Mouse (Mus musculus): Measurements from ENCODE around the gene Zfp316.

Zfp316 gene

DNA sequence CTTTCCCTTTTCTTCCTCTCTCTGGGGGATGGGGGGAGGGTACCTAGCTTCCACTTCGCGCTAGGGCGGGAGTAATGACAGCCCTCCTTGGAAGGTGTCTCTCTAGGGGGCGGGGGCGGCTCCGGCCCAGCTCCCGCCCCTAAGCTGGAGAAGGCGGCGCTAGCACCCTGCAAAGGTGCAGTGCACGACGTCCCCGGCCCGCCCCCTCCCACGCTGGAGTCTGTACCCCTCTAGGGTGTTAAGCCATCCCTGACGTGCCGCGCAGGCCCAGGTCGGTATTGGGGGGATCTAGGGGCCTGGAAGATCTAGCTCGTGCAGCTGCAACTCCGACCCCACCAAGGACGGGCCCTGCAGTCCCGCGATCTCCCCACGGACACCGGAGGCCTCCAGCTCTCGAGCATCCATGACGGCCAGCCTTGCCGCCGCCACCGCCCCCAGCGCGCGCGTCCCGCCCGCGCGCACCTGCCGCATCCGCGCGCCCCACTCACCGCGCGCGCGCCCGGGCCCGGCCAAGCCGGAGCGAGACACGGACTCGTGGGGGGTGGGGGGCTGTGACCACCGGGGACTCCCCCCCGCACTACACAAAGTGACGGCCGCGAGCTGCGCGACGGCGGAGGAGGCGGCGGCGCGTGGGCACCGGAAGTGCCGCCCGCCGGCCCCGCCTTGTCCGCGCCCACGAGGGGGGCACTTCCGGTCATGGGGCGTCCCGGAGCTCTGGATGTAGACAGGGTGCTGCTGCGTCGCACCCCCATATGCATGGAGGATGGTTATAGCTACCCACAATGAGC lies at the start of gene Zfp316:
Gene Zfp316, minus strand, starts transcription at position 660 of the 788 bp plus-strand sequence.
- DNase-seq, result peak; percentile 42 to 71

DNA sequence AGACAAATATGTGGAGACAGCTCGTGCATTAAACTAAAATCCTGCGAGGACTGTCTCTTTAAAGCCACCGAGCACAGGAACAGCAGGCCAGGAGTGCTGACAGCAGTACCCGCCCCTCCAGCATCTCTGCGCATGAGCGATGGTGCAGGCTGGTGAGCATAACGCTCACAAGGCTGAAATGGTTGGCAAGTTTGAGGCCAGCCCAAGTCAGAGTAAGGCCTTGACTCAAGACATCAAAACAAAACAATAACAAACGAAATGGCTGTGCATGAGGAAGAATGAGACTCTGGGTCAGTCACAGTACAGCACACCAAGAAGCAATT lies 47.4 kb upstream of the Zfp316 start:
- DNase-seq, result no peak

DNA sequence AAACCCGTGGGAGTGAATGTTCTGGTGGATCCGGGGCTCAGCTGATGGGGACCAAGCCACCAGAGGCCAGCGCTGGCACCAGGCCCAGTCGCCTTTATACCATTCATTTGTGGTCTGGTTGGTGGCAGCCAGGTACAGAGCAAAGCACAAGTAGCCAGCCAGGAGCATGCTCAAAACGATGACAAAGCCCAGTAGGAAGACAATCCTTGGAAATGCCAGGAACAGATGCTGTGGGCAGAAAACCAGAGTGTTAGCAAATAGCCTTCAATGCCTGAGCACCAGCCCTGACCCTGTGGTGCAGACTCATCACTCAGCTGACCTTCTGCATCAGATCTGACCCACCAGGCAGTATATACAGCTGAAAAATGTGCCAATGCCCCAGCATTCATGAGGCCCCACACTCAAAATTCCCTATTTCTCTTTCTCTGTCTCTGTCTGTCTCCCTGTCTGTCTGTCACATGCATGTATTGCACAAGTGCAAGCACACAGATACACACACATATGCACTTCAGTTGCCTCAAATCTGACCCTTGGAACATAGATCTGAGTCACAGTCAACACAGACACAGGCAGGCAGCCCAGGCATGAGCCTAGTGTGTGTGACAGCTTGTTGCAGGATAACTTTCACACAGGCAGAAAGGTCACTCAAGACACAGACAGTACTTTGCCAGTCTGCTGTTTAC lies 46.9 kb upstream of the Zfp316 start:
- DNase-seq, result no peak

DNA sequence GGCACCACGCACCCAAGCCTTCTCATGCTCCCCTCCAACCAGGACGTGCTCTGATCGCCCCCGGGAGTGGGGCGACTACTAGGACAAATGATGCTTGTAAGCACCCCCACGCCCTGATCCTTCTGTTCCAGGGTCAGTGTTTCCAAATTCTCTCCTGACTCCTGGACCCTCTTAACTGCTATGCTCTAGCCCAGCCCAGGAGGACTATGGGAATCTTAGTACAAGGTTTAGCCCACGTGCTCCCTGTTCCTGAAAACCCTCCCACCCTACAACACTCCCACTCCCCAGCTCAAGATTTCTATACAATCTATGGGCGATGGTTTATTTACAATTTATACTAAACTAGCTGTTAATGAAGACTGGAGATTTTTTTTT lies 45.7 kb upstream of the Zfp316 start:
- no peak for DNase-seq

DNA sequence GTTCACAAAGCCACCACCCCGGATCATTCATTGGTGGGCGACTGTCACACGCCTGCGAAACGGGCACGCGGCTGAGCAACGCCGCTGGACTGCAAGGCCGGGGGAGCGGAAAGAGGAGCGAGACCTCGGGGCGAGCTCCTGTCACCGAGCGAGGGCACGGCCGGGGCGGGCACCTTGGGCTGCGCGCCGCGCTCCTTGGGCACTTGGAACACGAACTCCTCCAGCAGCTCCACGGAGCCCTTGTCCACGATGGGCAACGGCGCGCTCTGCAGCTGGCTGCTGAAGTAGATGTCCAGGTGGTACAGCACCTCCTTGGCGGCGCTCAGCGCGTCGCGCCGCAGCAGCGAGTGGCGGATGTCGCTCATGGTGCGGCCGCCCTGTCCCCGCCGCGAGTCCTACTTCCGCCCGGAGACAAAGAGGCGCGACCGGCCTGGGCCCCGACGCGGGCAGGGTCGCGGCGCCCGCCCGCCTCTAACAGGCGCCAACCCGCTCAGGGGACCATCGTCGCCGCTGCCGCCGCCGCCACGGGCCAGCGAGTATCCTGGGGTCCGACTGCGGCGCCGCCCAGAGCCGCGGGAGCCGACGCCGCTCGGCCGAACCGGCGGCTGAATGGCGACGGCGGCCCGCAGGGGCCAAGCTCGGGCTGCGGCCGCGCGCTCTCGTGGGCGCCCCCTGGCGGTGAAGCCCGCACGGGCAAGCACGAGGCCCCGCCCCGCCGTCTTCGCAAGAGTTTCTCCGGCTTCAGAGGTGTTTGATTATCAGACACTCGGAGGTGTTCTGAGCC lies 45.1 kb upstream of the Zfp316 start, which contains the start of gene E130309D02Rik:
Gene E130309D02Rik, minus strand, starts transcription at position 631 of the 784 bp plus-strand sequence.
- peak; percentile 78 to 95 for DNase-seq

DNA sequence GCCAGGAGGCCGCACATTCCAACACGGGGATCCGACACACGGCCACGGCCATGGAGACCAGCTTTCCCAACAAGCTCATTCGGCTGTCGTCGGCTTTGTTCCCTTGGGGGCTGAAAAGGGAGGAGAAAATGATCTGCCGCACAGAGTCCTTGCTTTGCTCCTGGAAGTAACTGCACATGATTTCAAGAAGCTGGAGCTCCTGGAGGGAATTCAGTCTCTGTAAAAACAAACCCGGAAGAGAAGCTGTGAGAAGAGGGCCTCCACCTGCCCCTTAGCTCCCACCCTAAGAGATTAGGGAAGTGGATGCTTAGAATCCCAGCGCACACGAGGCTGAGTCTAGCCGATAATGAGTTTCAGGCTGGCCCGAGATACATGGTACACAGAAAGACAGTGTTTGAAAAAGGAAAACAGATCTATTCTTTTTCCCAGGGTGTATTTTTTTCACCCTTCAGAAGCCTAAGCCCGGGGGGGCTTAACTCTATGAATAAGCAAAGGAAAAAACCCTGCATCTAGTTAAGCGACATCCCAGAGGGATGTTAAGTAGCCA lies 44.4 kb upstream of the Zfp316 start:
- DNase-seq, result no peak

DNA sequence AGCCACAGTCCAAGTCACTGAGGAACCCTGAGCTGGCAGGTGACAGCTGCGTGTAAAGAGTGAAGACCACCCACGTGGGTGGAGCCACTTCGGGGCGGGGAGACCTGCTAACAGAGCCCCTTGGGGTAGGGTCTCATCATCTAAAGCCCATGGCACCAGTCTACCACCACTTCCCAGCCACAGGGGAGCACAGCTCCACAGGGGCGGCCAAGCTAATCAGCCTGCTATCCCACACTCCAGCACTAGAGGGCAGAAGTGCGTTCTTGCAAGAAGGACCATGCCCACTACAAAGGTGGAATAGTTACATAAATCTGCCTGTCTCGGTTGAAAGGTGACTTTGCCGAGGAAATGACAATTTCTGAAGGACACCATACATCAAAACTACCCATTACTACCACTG lies 42.1 kb upstream of the Zfp316 start:
- peak; percentile 54 to 82 for DNase-seq

DNA sequence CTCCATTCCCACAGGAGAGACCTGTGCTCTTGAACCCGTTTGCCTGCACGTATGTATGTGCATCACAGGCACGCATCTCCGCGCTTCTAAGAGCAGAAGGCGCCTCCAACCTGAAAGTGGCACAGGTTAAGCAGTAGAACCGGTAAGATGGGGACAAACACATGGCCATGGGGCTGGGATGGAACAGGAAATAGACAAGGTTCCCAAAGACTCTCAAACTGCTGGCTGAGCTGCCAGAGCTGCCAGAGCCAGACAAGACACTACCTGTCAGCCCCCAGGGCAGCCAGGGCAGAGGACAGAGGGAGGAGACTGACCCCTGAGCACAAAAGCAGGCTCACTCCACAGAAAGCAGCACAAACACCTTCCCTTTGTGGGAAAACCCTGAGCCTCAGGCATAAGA lies 40.1 kb upstream of the Zfp316 start:
- DNase-seq, result no peak

DNA sequence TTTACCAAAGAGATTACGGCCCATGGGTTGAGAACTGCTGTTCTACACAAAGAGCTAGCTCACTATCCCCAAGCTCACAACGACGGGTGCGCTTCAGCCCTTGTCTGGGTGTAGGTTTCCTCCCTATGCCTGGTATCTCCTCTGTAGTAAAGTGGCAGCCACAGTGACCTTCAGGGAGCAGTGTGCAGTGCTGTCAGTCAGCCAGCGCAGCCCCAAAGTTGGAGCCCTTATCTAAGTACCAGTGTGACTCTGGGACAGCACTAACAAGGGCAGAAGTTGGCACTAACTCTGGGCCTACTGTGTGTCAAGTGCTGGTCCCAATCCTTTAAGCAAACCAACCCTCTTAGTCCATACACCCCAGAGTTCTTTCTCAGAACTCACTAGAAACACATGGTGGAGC lies 39.0 kb upstream of the Zfp316 start:
- DNase-seq, result no peak

DNA sequence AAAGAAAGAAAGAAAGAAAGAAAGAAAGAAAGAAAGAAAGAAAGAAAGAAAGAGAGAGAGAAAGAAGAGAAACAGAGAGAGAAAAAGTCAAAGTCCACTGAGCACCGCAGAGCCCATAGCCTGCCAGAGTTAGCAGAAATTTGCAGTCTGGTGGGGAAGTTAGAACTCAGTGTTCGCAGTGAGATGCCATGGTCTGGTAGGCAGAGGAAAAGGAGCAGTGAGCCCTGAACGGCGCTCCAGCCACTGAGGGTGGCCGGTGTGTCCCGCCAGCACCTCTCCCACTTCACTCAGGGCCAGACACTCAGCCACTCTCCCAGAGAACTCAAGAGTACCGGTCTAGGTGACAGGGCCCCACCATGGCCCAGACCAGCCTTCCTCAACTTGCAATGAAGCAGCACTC lies 34.4 kb upstream of the Zfp316 start:
- no peak for DNase-seq

DNA sequence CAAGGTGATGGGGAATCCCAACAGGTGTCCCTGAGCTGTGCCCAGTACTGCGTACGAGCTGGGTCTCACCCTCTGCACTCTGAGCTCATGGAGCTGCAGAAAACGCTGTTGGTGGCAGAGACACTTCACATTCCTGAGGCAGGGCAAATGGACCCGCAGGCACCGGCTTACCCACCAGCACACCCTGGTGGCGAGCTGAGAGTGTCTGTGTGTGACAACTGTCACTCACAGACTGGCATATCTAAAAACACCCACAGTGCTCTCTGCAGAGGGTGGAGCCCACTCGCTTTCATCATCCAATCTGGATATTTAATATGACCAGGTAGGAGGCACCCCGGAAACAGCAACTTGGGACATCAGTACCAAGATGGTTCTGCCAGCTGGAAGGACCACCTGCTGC lies 31.5 kb upstream of the Zfp316 start:
- DNase-seq, result no peak

DNA sequence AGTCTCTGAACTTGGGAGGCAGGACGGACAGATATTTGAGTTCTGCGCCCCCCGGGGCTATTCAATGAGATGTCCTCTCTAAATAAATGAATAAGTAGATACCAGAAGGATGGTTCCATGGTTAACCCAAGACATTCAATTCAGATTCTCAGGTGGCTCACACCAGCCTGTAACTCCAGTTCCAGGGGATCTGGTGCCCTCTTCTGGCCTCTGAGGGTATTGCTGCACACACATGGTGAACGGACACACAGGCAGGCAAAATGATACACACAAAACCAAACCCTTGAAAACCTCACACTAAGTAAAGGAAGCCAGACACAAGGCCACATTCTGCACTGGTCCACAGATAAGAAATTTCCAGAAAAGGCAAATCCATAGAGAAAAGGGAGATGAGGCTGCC lies 29.9 kb upstream of the Zfp316 start:
- DNase-seq, result peak in 1 of 2 experiments; percentile 54

DNA sequence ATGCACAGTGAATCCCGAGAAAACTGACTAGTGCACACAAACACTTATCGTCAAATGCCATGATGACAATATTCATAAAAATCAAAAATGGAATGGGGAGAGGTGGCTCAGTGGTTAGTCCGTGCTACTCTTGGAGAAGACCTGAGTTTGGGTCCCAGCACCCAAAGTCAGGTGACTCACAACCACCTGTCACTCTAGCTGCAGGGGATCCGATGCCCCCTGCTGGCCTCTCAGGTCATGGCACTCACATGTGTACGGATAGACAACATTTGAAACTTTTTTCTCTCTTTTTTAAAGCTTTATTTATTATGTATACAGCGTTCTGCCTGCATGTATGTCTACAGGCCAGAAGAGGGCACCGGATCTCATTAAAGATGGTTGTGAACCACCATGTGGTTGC lies 28.6 kb upstream of the Zfp316 start:
- no peak for DNase-seq

DNA sequence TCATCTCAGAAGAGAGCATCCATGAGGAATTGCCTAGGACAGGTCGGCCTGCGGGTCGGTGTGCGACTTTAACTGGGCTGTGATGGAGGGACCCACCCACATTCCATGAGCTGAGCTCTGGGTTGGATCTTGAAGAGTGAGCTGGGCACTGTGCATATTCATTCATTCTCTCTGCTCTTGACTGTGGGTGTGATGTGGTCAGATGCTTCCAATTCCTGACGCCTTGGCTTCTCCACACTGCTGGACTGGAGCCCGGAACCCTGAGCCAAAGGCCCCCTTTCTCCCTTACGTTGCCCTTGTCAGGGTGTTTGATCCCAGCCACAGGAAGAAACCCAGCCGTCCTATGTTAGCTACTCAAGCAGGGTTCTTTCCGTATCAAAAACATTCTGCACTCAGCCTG lies 28.2 kb upstream of the Zfp316 start:
- no peak for DNase-seq

DNA sequence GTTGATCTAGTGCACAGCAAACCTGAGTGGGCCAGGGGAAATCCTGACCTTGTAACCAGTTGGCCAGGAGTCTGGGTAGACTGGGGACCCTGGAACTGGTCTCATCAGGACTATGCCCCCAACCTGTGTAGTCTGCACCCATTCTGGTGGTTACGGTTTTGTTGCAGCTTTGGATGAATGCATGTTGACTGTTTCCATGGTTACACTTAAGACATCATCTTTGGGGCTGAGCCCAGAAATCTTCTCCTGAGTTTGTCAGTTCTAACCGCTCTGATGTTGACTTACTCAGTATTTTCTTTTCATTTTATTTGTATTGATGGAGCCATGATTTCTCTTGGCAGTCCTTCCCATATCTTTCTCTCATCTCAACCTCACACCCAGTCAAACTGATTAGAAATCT lies 25.5 kb upstream of the Zfp316 start:
- DNase-seq, result no peak

DNA sequence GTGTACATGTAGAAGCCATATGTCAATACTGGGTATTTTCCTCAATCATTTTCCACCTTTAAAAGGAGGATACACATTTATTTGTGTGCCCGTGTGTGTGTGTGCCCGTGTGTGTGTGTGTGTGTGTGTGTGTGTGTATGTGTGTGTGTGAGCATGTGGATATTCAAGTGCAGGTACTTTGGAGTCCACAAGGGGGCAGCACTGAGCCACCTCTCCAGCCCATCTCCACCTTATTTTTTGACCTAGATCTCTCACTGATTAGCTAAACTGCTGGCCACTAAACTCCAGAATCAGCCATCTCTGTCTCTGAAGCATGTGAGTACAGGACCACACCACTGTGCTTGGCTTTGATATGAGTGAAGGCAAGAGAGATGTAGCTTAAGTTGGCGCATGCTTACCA lies 25.0 kb upstream of the Zfp316 start:
- no peak for DNase-seq

DNA sequence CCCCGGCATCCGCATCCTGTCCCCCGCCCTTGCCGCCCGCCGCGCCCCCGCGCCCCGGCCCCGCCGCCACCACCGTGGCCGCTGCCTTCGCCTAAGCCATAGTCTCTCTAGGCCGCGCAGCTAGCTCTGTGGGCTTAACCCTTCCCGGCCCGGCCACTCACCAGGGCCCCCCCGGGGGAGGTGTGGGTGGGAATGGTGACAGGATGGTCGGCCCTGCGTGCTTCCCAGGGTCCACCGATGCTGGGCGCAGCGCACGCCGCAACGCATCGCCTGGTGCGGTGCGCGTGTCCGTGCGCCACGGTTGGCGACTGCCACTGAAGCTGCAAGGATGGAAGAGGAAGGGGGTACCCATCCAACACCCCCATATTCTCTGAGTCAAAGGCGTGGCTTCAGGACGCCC lies 23.6 kb upstream of the Zfp316 start, which contains the start of gene Zfp853:
Gene Zfp853, minus strand, starts transcription at position 220 of the 400 bp plus-strand sequence.
- no peak for DNase-seq

DNA sequence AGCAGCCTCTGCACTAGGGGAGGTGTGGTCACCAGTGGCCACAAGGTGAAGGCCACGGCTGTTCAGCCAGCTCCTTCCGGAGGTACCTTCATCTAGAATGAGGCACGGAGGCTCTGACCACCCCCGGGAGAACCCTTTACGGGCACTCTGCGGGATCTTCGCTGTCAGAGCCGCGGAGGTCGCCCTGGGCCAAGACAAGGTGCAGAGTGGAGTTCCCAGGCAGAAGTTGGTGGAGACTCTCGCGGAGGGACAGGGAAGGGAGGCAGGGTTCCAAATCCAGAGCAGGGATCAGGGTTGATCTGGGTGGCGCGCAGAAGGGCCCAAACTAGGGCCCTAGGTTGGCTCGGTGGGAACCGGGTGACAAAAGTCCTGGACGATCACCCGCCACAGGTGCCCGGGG lies 23.1 kb upstream of the Zfp316 start:
- DNase-seq, result no peak

DNA sequence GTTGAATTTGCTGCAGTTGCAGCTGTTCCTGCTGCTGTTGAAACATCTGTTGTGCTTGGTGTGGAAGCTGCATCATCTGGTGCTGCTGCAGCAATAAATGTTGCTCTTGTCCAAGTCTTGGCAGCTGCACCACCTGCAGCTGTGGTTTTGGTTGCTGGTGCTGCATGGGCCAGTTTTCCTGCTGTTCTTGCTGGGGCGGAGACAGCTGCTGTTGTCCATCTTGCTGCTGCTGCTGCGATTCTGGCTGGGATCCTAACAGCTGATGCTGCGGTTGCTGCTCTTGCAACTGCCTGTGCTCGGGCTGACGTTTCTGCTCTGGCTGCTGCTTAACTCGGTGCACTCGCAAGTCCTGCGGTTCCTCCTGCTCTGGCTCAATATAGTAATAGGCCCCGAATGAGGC lies 19.5 kb upstream of the Zfp316 start:
- DNase-seq, result no peak

DNA sequence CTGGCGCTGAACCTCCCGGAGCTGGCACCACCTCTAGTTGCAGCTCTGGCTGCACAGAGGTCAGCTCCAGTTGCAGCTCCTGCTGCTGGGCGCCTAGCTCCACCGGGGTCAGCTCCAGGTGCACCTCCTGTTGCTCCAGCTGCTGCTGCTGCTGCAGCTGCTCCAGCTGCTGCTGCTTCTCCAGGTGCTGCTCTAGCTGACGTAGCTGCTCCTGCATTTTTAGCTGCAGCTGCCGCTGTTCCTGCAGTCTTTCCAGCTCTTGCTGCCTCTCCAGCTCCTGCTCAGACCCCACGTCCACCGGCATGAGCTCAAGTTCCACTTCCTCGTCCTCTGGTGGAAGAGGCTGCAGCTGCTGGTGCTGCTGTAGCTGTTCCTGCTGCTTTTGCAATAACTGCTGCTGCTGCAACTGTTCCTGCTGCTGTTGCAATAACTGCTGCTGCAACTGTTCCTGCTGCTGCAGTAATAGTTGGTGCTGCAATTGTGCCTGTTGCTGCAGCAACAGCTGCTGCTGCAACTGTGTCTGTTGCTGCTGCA lies 18.6 kb upstream of the Zfp316 start:
- DNase-seq, result no peak

DNA sequence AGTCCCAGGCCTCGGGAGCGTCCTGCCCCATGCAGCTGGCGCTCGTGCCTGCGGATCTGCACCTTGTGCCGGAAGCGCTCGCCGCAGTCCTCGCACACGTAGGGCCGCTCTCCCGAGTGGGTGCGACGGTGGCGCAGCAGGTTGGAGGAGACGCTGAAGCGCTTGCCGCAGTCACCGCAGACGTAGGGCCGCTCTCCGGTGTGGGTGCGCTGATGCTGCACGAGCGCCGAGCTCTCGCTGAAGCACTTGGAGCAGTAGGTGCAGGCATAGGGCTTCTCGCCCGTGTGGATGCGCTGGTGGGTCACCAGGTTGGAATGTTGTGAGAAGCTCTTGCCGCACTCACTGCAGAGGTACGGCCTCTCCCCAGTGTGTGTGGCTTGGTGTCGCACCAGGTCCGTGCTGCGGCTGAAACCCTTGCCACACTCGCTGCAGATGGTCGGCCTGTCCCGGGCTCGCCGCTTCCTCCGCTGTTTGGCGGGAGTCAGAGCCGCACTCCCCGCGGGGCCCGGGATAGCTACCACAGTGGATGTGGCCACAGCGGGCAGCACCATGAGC lies 18.0 kb upstream of the Zfp316 start:
- no peak for DNase-seq

DNA sequence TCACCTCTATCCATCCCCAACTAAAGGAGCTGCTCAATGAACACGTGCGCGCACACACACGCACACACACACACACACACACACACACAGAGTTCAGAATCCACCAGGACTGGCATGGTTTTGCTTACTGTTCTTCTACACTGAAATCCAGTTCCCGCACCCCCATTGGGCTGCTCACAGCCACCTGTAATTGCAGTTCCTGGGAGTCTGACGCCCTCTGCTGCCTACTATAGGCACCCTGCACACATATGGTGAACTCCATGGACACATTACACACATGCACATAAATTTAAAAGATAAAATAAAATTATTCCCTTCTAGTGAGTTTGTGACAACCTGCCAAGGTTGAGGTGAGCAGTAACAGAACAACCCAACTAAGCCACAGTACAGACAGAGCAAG lies 14.9 kb upstream of the Zfp316 start:
- no peak for DNase-seq

DNA sequence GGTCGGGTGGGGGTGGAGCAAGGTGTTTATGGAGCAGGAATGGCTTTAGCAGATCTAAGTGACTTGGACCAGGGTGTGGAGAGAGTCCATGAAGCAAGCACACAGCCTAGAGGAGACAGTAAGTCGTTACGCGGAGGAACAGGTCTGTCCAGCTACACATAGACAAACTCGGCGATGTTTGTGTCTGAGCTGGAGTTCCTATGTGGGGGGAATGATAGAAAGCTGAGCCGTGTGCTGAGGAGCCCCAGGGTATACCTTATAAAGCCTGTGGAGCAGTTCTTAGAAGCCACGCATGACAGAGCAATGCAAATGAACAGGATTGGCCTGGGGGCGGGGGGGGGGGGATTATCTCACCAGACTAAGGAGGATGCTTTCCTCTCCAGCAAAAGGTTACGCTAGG lies 9.4 kb upstream of the Zfp316 start:
- no peak for DNase-seq

Measured in spleen, adult 18-20 months (tissue).